Mouse (Mus musculus) Muller cell, postnatal 12 days (primary cell): ENCODE measurements around the gene Arhgef3.

Experiments used
- DNase-seq: peaks from one replicate; pipeline ENCODE4 v3.0.0-alpha.2; 2015; ENCODE audit errors: inconsistent ontology term

Arhgef3 gene

GRCm38 (mm10) chr14:27371669-27372076, 257.0 kb downstream of the Arhgef3 start:
- DNase-seq = no peak

GRCm38 (mm10) chr14:27373498-27373897, 258.8 kb downstream of the Arhgef3 start:
- no peak for DNase-seq

- DNase-seq = peak; percentile 72
These were observed 261.5 kb downstream of the Arhgef3 start for GRCm38 (mm10) chr14:27376115-27376648.

- no peak for DNase-seq
These were observed 264.0 kb downstream of the Arhgef3 start for GRCm38 (mm10) chr14:27378669-27379068.

GRCm38 (mm10) chr14:27379404-27379803, 264.7 kb downstream of the Arhgef3 start:
- no peak for DNase-seq

GRCm38 (mm10) chr14:27381459-27381858, 266.8 kb downstream of the Arhgef3 start:
- DNase-seq = no peak

GRCm38 (mm10) chr14:27383321-27383830, 268.7 kb downstream of the Arhgef3 start:
- DNase-seq = no peak

- DNase-seq = no peak
These were observed 269.4 kb downstream of the Arhgef3 start for GRCm38 (mm10) chr14:27384143-27384542.

- no peak for DNase-seq
These were observed 273.9 kb downstream of the Arhgef3 start for GRCm38 (mm10) chr14:27388616-27389015.

GRCm38 (mm10) chr14:27389722-27390121, 275.0 kb downstream of the Arhgef3 start:
- no peak for DNase-seq

- no peak for DNase-seq
These were observed 276.0 kb downstream of the Arhgef3 start for GRCm38 (mm10) chr14:27390663-27391062.

GRCm38 (mm10) chr14:27391776-27392308, 277.1 kb downstream of the Arhgef3 start:
- no peak for DNase-seq

GRCm38 (mm10) chr14:27392660-27393059, 278.0 kb downstream of the Arhgef3 start:
- no peak for DNase-seq

GRCm38 (mm10) chr14:27393806-27394205, 279.1 kb downstream of the Arhgef3 start:
- DNase-seq = no peak

- DNase-seq = no peak
These were observed 281.7 kb downstream of the Arhgef3 start for GRCm38 (mm10) chr14:27396424-27396823.

- no peak for DNase-seq
These were observed 282.8 kb downstream of the Arhgef3 start for GRCm38 (mm10) chr14:27397526-27397925.

GRCm38 (mm10) chr14:27400495-27400894, 285.8 kb downstream of the Arhgef3 start:
- DNase-seq = no peak

GRCm38 (mm10) chr14:27401717-27402278, 287.1 kb downstream of the Arhgef3 start:
- DNase-seq = no peak

- no peak for DNase-seq
These were observed 287.9 kb downstream of the Arhgef3 start for GRCm38 (mm10) chr14:27402332-27403250.

GRCm38 (mm10) chr14:27405452-27405851, 290.8 kb downstream of the Arhgef3 start:
- DNase-seq = peak; percentile 24

GRCm38 (mm10) chr14:27405947-27406346, 291.2 kb downstream of the Arhgef3 start:
- DNase-seq = no peak

GRCm38 (mm10) chr14:27408240-27408639, 293.5 kb downstream of the Arhgef3 start:
- no peak for DNase-seq
